Mouse (Mus musculus) heart, embryonic 11.5 days (tissue): Measurements from ENCODE around the gene Slc25a34. TPM values are rescaled to one million over a fixed set of nuclear protein-coding genes. Genes with fewer than 3 reads are reported as not detected.
A peak's percentile ranks its signal among the peaks of the same experiment; 100 is the strongest.

Experiments
- ATAC-seq: fragments of 200-750 bp; cut with Nextera tagmentation; replicated peaks from 2 replicates; pipeline ENCODE4 v1.8.0; 2017; ENCODE audit warnings: moderate library complexity; ENCODE audit not compliant: insufficient number of reproducible peaks, low FRiP score, low TSS enrichment
- H3K27ac ChIP-seq: fragments of 300-500 bp; sonication (generic); 2 replicates; pipeline ENCODE4 v1.5.1; 2014; ENCODE audit warnings: mild to moderate bottlenecking, low read depth, low read length
- H3K27me3 ChIP-seq: fragments of 300-500 bp; sonication (generic); 2 replicates; pipeline ENCODE4 v1.6.1; 2014; ENCODE audit warnings: mild to moderate bottlenecking, low read length, mixed read lengths; ENCODE audit not compliant: control insufficient read depth, insufficient read depth
- H3K36me3 ChIP-seq: fragments of 300-500 bp; sonication (generic); 2 replicates; pipeline ENCODE4 v1.6.1; 2014; ENCODE audit warnings: mild to moderate bottlenecking, low read length, moderate library complexity, mixed read lengths; ENCODE audit not compliant: control insufficient read depth, insufficient read depth
- H3K4me1 ChIP-seq: fragments of 300-500 bp; sonication (generic); 2 replicates; pipeline ENCODE4 v1.6.1; 2014; ENCODE audit warnings: low read length; ENCODE audit not compliant: control insufficient read depth, insufficient read depth
- H3K4me2 ChIP-seq: fragments of 300-500 bp; sonication (generic); 2 replicates; pipeline ENCODE4 v1.6.1; 2014; ENCODE audit warnings: mild to moderate bottlenecking, moderate library complexity
- H3K4me3 ChIP-seq: fragments of 300-500 bp; sonication (generic); 2 replicates; pipeline ENCODE4 v1.5.1; 2014; ENCODE audit warnings: low read depth, low read length
- H3K9ac ChIP-seq: fragments of 300-500 bp; sonication (generic); 2 replicates; pipeline ENCODE4 v1.6.1; 2014; ENCODE audit warnings: mild to moderate bottlenecking, low read depth, low read length, moderate library complexity
- H3K9me3 ChIP-seq: fragments of 300-500 bp; sonication (generic); replicated peaks from 2 replicates; pipeline ENCODE4 v1.6.1; 2016; ENCODE audit warnings: low read length; ENCODE audit not compliant: control insufficient read depth
- WGBS: fragments of 180-500 bp; shearing (Covaris S2); extraction: QIAGEN DNeasy Blood & Tissue Kit; methylation state at CpG from one replicate; pipeline ENCODE4 v1.1.7; 2014; ENCODE audit not compliant: insufficient replicate concordance; 5-methylcytosine and 5-hydroxymethylcytosine counted together
- polyA plus RNA-seq: library from polyadenylated mRNA; unstranded; fragments of >200 nt; fragmentation: Nextera tagmentation; extraction: Ambion mirVana; gene quantifications from 2 replicates; pipeline ENCODE4 v1.2.1, GENCODE M21; 2014

Gene Slc25a34
- polyA plus RNA-seq, 1 experiment from 2014 or later, result not detected

- no peak for ATAC-seq
- Histone ChIP-seq H3K27me3 (no peaks in the 10 kb centered on the region), H3K9ac (no peak overlapping the region), H3K27ac (peak overlapping the region; percentile 74), H3K9me3 (no peaks in the 10 kb centered on the region), H3K36me3 (no peaks in the 10 kb centered on the region), H3K4me2 (no peak overlapping the region), H3K4me3 (no peak overlapping the region), H3K4me1 (peaks cover 27% of the 10 kb centered on the region)
- 60% methylated on average over 11 of the region's 11 CpGs for WGBS
Observed at GRCm38 (mm10) chr4:141602523-141603223, 20.9 kb downstream of the Slc25a34 start.

- Histone ChIP-seq H3K9me3 (no peaks in the 10 kb centered on the region), H3K4me1 (peaks cover 33% of the 10 kb centered on the region), H3K27me3 (no peaks in the 10 kb centered on the region), H3K4me2 (no peak overlapping the region), H3K4me3 (no peak overlapping the region), H3K36me3 (no peaks in the 10 kb centered on the region), H3K27ac (peak overlapping the region; percentile 74), H3K9ac (no peak overlapping the region)
- WGBS, result 59% methylated on average over 12 of the region's 12 CpGs
- ATAC-seq, result no peak
Observed at GRCm38 (mm10) chr4:141601148-141601862, 22.3 kb downstream of the Slc25a34 start.

- H3K9ac ChIP-seq, result peak overlapping the region; percentile 91; the same call in 1 of the 2 replicates
- peaks cover 33% of the 10 kb centered on the region for H3K4me1 ChIP-seq
- peak; percentile 11; the same call in 1 of the 2 replicates for ATAC-seq
- 0 out of 2 replicates have a peak, but pooled peaks cover 2% of the 10 kb centered on the region for H3K36me3 ChIP-seq
- H3K4me2 ChIP-seq, result no peak overlapping the region
- no peaks in the 10 kb centered on the region for H3K9me3 ChIP-seq
- WGBS, result 31% methylated on average over 6 of the region's 6 CpGs
- H3K27me3 ChIP-seq, result no peaks in the 10 kb centered on the region
- H3K27ac ChIP-seq, result 0 out of 2 replicates have a peak overlapping the region, but pooled peaks have one; percentile 6
- H3K4me3 ChIP-seq, result peak overlapping the region; percentile 73; the same call in 1 of the 2 replicates
Observed at GRCm38 (mm10) chr4:141600364-141600763, 23.3 kb downstream of the Slc25a34 start.

- peak overlapping the region; percentile 87 for H3K27ac ChIP-seq
- peaks cover 31% of the 10 kb centered on the region for H3K4me1 ChIP-seq
- no peaks in the 10 kb centered on the region for H3K9me3 ChIP-seq
- H3K4me2 ChIP-seq, result peak overlapping the region; percentile 96
- H3K27me3 ChIP-seq, result no peaks in the 10 kb centered on the region
- 0% methylated on average over 40 of the region's 57 CpGs for WGBS
- peak overlapping the region; percentile 73 for H3K4me3 ChIP-seq
- peak; percentile 23; the same call in 1 of the 2 replicates for ATAC-seq
- peak overlapping the region; percentile 91 for H3K9ac ChIP-seq
- peaks cover 5% of the 10 kb centered on the region; the same call in 1 of the 2 replicates for H3K36me3 ChIP-seq
Observed at GRCm38 (mm10) chr4:141599251-141600141, 24.1 kb downstream of the Slc25a34 start.

GRCm38 (mm10) chr4:141598894-141599250 is 24.7 kb downstream of the Slc25a34 start:
- no peaks in the 10 kb centered on the region for H3K9me3 ChIP-seq
- H3K4me3 ChIP-seq, result peak overlapping the region; percentile 73
- no peak for ATAC-seq
- H3K4me2 ChIP-seq, result peak overlapping the region; percentile 96
- H3K27me3 ChIP-seq, result no peaks in the 10 kb centered on the region
- H3K27ac ChIP-seq, result peak overlapping the region; percentile 87
- H3K9ac ChIP-seq, result peak overlapping the region; percentile 91
- 2% methylated on average over 9 of the region's 9 CpGs for WGBS
- H3K4me1 ChIP-seq, result peaks cover 28% of the 10 kb centered on the region
- H3K36me3 ChIP-seq, result peaks cover 8% of the 10 kb centered on the region; the same call in 1 of the 2 replicates

- Histone ChIP-seq H3K9ac (peak overlapping the region; percentile 91), H3K4me1 (peaks cover 28% of the 10 kb centered on the region), H3K27ac (peak overlapping the region; percentile 87), H3K36me3 (peaks cover 8% of the 10 kb centered on the region; the same call in 1 of the 2 replicates), H3K9me3 (no peaks in the 10 kb centered on the region), H3K4me2 (peak overlapping the region; percentile 96), H3K4me3 (peak overlapping the region; percentile 73), H3K27me3 (no peaks in the 10 kb centered on the region)
- WGBS, result 2% methylated on average over 19 of the region's 19 CpGs
- ATAC-seq, result no peak
Observed at GRCm38 (mm10) chr4:141598199-141598893, 25.3 kb downstream of the Slc25a34 start.

- Histone ChIP-seq H3K4me3 (no peak overlapping the region), H3K4me1 (peaks cover 23% of the 10 kb centered on the region), H3K9ac (no peak overlapping the region), H3K36me3 (peaks cover 17% of the 10 kb centered on the region; the same call in 1 of the 2 replicates), H3K27ac (no peak overlapping the region), H3K27me3 (no peaks in the 10 kb centered on the region), H3K9me3 (no peaks in the 10 kb centered on the region), H3K4me2 (no peak overlapping the region)
- 68% methylated on average over 8 of the region's 8 CpGs for WGBS
- ATAC-seq, result no peak
Observed at GRCm38 (mm10) chr4:141596700-141597328, 26.8 kb downstream of the Slc25a34 start.
